Mouse (Mus musculus): Measurements from ENCODE around the gene Mettl7a3.

Gene Mettl7a3

GRCm38 (mm10) chr15:100387544-100388223, 53.0 kb downstream of the Mettl7a3 start:
- DNase-seq (ENCODE audit: low read depth, low spot score) = no peak

GRCm38 (mm10) chr15:100388224-100388835, 53.6 kb downstream of the Mettl7a3 start:
- no peak for DNase-seq (ENCODE audit: low read depth, low spot score)

GRCm38 (mm10) chr15:100388886-100389285, 54.2 kb downstream of the Mettl7a3 start:
- no peak for DNase-seq (ENCODE audit: low read depth, low spot score)

All from c-Kit-negative CD71-positive TER-119-positive erythroid progenitor cells, embryonic 14.5 days (primary cell).